ENCODE assay signal across 19 mouse cellular contexts in genomic region chr11:105369526-105370386, GRCm38 (mm10).
A peak's percentile ranks its signal among the peaks of the same experiment; 100 is the strongest.
DNase-seq lines count a peak whose midpoint lies in the region; ATAC-seq and TF ChIP-seq lines count a peak whose summit lies in the region.
"Had no signal": no experiment of that assay in that cellular context is flagged by ENCODE, and none has a peak within 500 bp of the region (broad histone marks: within the 10 kb centered on the region; RNA-seq: fewer than 3 reads in every experiment).

No protein-coding gene starts in this region.

- H3K4me1 ChIP-seq in heart, adult 2 months (ENCODE audit: control insufficient read depth, insufficient read depth, low read length), result peaks cover 18% of the 10 kb centered on the region
- H3K4me1 ChIP-seq in kidney, postnatal 0 days (replicated peaks; ENCODE audit: insufficient read depth, low read length), result peaks cover 11% of the 10 kb centered on the region; the same call in 1 of the 2 replicates
- H3K4me1 ChIP-seq in brown adipose tissue, adult 24 weeks (ENCODE audit: control insufficient read depth, insufficient read depth, insufficient read length, low read length), result peaks cover 39% of the 10 kb centered on the region

- H3K4me3 ChIP-seq in heart, adult 2 months, result no peak overlapping the region
- H3K4me3 ChIP-seq in kidney, postnatal 0 days (replicated peaks; ENCODE audit: low read depth, low read length), result no peak overlapping the region
- no peak overlapping the region for H3K4me3 ChIP-seq in brown adipose tissue, adult 24 weeks (ENCODE audit: insufficient read depth, low read depth, low read length)
- H3K4me3 ChIP-seq: embryonic facial prominence, embryonic 13.5 days; forebrain, embryonic 12.5 days; heart, embryonic 13.5 days; hindbrain, embryonic 10.5 days; intestine, embryonic 15.5 days had no signal

- ATAC-seq in kidney, postnatal 0 days (replicated peaks; ENCODE audit: low FRiP score, low read depth), result no peak
- ATAC-seq: forebrain, embryonic 16.5 days; intestine, embryonic 15.5 days had no signal

- no peaks in the 10 kb centered on the region for H3K27me3 ChIP-seq in heart, adult 2 months (ENCODE audit: control insufficient read depth, insufficient read depth, low read length)
- H3K27me3 ChIP-seq in kidney, postnatal 0 days (ENCODE audit: insufficient read depth, low read length), result no peaks in the 10 kb centered on the region
- H3K27me3 ChIP-seq: embryonic facial prominence, embryonic 13.5 days; heart, embryonic 13.5 days; intestine, embryonic 15.5 days had no signal

- no peaks in the 10 kb centered on the region for H3K79me2 ChIP-seq in heart, adult 2 months (replicated peaks; ENCODE audit: control insufficient read depth, insufficient read depth, low read length)

- TF ChIP-seq POLR2A in heart, adult 2 months (IDR thresholded peaks at IDR 0.05; ENCODE audit: insufficient read depth, low read depth, low read length), result no peak

- peak in 1 of 2 experiments; percentile 43 for DNase-seq in heart, adult 2 months
- DNase-seq in heart, postnatal 14 days, result no peak
- peak; percentile 17 for DNase-seq in kidney, postnatal 0 days (ENCODE audit: low spot score)
- no peak for DNase-seq in kidney, adult 18-20 months
- peak; percentile 57 for DNase-seq in brain, adult 2 months (ENCODE audit: low read depth, low spot score)
- no peak for DNase-seq in cerebellum, postnatal 10 days
- DNase-seq: adrenal gland, adult 2 months; adrenal gland, postnatal 25 days; cerebellum, adult 11 months; cerebellum, adult 8-10 months; cerebellum, postnatal 25 days had no signal

- no peak for TF ChIP-seq EP300 in heart, adult 2 months (IDR thresholded peaks at IDR 0.05; ENCODE audit: insufficient read depth, low read depth, low read length)

- no peaks in the 10 kb centered on the region; the same call in 1 of the 2 replicates for H3K36me3 ChIP-seq in heart, adult 2 months (ENCODE audit: control insufficient read depth, insufficient read depth, low read length)
- no peaks in the 10 kb centered on the region for H3K36me3 ChIP-seq in kidney, postnatal 0 days (ENCODE audit: insufficient read depth, low read length)
- H3K36me3 ChIP-seq: embryonic facial prominence, embryonic 13.5 days; forebrain, embryonic 12.5 days; heart, embryonic 13.5 days; hindbrain, embryonic 10.5 days; intestine, embryonic 15.5 days had no signal

- H3K27ac ChIP-seq in heart, adult 2 months, result peak overlapping the region; percentile 52
- no peak overlapping the region for H3K27ac ChIP-seq in kidney, postnatal 0 days
- peak overlapping the region; percentile 78 for H3K27ac ChIP-seq in brown adipose tissue, adult 24 weeks (replicated peaks; ENCODE audit: low read depth, low read length)
- H3K27ac ChIP-seq: embryonic facial prominence, embryonic 13.5 days; forebrain, embryonic 12.5 days; heart, embryonic 13.5 days; hindbrain, embryonic 10.5 days; hindbrain, embryonic 14.5 days; intestine, embryonic 15.5 days had no signal

- WGBS in heart, adult 2 months, result 76% methylated on average over 13 of the region's 13 CpGs
- 79% methylated on average over 13 of the region's 13 CpGs for WGBS in kidney, postnatal 0 days

- no peaks in the 10 kb centered on the region for H3K9me3 ChIP-seq in kidney, postnatal 0 days (replicated peaks; ENCODE audit: low read length)
- H3K9me3 ChIP-seq: embryonic facial prominence, embryonic 13.5 days; forebrain, embryonic 12.5 days; heart, embryonic 13.5 days; hindbrain, embryonic 10.5 days; intestine, embryonic 15.5 days had no signal

- no peak overlapping the region for H3K9ac ChIP-seq in heart, adult 2 months (ENCODE audit: low read depth, low read length)
- no peak overlapping the region for H3K9ac ChIP-seq in kidney, postnatal 0 days (ENCODE audit: low read depth, low read length)
- H3K9ac ChIP-seq: embryonic facial prominence, embryonic 13.5 days; forebrain, embryonic 12.5 days; heart, embryonic 13.5 days; hindbrain, embryonic 14.5 days; intestine, embryonic 15.5 days had no signal

- TF ChIP-seq CTCF in heart, adult 2 months (IDR thresholded peaks at IDR 0.05), result no peak
- TF ChIP-seq CTCF in kidney, postnatal 0 days (IDR thresholded peaks at IDR 0.05; ENCODE audit: low read depth), result no peak

- H3K4me2 ChIP-seq in kidney, postnatal 0 days (ENCODE audit: low read length), result no peak overlapping the region
- H3K4me2 ChIP-seq: embryonic facial prominence, embryonic 13.5 days; forebrain, embryonic 12.5 days; heart, embryonic 13.5 days; hindbrain, embryonic 14.5 days; intestine, embryonic 15.5 days had no signal

- intact Hi-C loops in heart, adult 2 months (cut with DNase I), result loop anchor here (5.0 kb wide), 1 partner anchor 53 kb away; no protein-coding TSS in a partner anchor
- intact Hi-C loops in heart, postnatal 14 days (cut with DNase I), result no loop called here

Comparison
In these comparisons a context has a peak if more than half of its experiments do, and no peak if none do; other contexts are left out.
1. DNase-seq: peak in kidney, postnatal 0 days (single experiment) and brain, adult 2 months (single experiment); none in heart, postnatal 14 days (0 of 2), kidney, adult 18-20 months (single experiment) and cerebellum, postnatal 10 days (0 of 2).